Mouse (Mus musculus): ENCODE results near the gene Psmd6.

The Psmd6 gene

GRCm38 (mm10) chr14:14064486-14065141, 56.2 kb downstream of the Psmd6 start:
- no peak for DNase-seq (ENCODE audit: low read depth, low spot score)

DNA sequence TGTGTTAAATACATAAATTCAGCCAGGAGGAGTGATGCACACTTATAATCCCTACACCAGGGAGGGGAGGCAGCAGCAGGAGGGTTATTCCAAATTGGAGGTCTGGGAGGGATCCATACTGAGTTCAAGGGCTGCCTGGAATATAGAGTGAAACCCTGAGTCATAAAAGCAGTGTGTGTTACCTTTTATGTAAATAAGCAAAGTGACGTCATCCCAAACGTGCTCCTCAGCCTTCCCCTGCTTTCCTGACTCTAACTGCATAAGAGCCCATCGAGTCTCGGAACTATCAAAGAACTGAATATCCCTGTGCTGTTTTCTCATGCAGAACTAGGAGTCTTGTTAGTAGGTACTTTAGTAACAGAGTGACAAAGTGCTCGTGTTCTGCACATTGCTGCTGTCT, 57.4 kb downstream of the Psmd6 start:
- DNase-seq (ENCODE audit: low read depth, low spot score), result no peak

- no peak for DNase-seq (ENCODE audit: low read depth, low spot score)
Measured at GRCm38 (mm10) chr14:14062531-14063245, 58.1 kb downstream of the Psmd6 start.

Data from 3T3-L1 (cell line).